Comparison of ENCODE assay signal across 18 mouse cellular contexts in genomic region chr14:77867601-77868000, GRCm38 (mm10). TPM values are rescaled to one million over a fixed set of nuclear protein-coding genes. Genes with fewer than 3 reads are reported as not detected.
DNase-seq lines count a peak whose midpoint lies in the region.
"Had no signal": no experiment of that assay in that cellular context is flagged by ENCODE, and none has a peak within 500 bp of the region (broad histone marks: within the 10 kb centered on the region; RNA-seq: fewer than 3 reads in every experiment).

No protein-coding gene starts in this region.

- no peak overlapping the region for H3K4me3 ChIP-seq in heart, embryonic 10.5 days
- H3K4me3 ChIP-seq: embryonic facial prominence, embryonic 10.5 days; forebrain, embryonic 13.5 days; heart, embryonic 13.5 days; hindbrain, embryonic 15.5 days had no signal

- peak; percentile 52 for DNase-seq in heart, adult 11 months
- DNase-seq in heart, embryonic 10.5 days (ENCODE audit: low spot score), result no peak
- DNase-seq in thymus, postnatal 0 days (ENCODE audit: low spot score), result peak; percentile 43
- no peak for DNase-seq in thymus, postnatal 10 days (ENCODE audit: low spot score in 2 of 2)
- peak; percentile 18 for DNase-seq in T-cell, adult 2 months (ENCODE audit: low spot score)
- no peak for DNase-seq in natural killer cell, adult 2 months (ENCODE audit: low spot score in 2 of 2)
- DNase-seq in MN1 (ENCODE audit: low spot score), result no peak
- DNase-seq: adrenal gland, postnatal 25 days; cerebellum, adult 18-20 months; cerebellum, postnatal 10 days; forebrain, postnatal 0 days; gastrocnemius, postnatal 14 days; heart, postnatal 36 days had no signal

- no peak overlapping the region for H3K27ac ChIP-seq in heart, embryonic 10.5 days
- H3K27ac ChIP-seq: embryonic facial prominence, embryonic 10.5 days; forebrain, embryonic 13.5 days; heart, embryonic 13.5 days; hindbrain, embryonic 15.5 days had no signal

- peaks cover 13% of the 10 kb centered on the region for H3K4me1 ChIP-seq in heart, embryonic 10.5 days
- H3K4me1 ChIP-seq: hindbrain, embryonic 15.5 days had no signal

- WGBS in heart, embryonic 10.5 days, result 92% methylated on average over 5 of the region's 5 CpGs

- H3K27me3 ChIP-seq in heart, embryonic 10.5 days (ENCODE audit: insufficient read depth, poor library complexity, severe bottlenecking), result no peaks in the 10 kb centered on the region
- H3K27me3 ChIP-seq: CH12.LX; forebrain, embryonic 13.5 days; heart, embryonic 13.5 days; hindbrain, embryonic 15.5 days had no signal

- no peaks in the 10 kb centered on the region for H3K9me3 ChIP-seq in heart, embryonic 10.5 days
- H3K9me3 ChIP-seq: embryonic facial prominence, embryonic 10.5 days; forebrain, embryonic 13.5 days; heart, embryonic 13.5 days; hindbrain, embryonic 15.5 days had no signal

- peaks cover 13% of the 10 kb centered on the region; the same call in 1 of the 2 replicates for H3K36me3 ChIP-seq in heart, embryonic 10.5 days
- H3K36me3 ChIP-seq: hindbrain, embryonic 15.5 days had no signal

RNA-seq across cellular contexts. Expression of gene Dnajc15, which starts 7.3 kb away (rescaled TPM):
- 123 and 138 TPM in 2 replicates for polyA plus RNA-seq in heart, embryonic 10.5 days (2016; fragmentation: Nextera tagmentation; extraction: Ambion mirVana)
- polyA plus RNA-seq in thymus, postnatal 0 days (2015; fragmentation: Nextera tagmentation; extraction: Ambion mirVana), result 263 and 298 TPM in 2 replicates

RNA-seq across cellular contexts. Expression of gene Epsti1, which starts 36.4 kb away (rescaled TPM):
- 0.12 and 0.14 TPM in 2 replicates for polyA plus RNA-seq in heart, embryonic 10.5 days (2016; fragmentation: Nextera tagmentation; extraction: Ambion mirVana)
- 66.6 and 104 TPM in 2 replicates for polyA plus RNA-seq in thymus, postnatal 0 days (2015; fragmentation: Nextera tagmentation; extraction: Ambion mirVana)

Comparison
In these comparisons a context has a peak if more than half of its experiments do, and no peak if none do; other contexts are left out.
1. DNase-seq: peak in heart, adult 11 months (single experiment), thymus, postnatal 0 days (single experiment) and T-cell, adult 2 months (single experiment); none in heart, embryonic 10.5 days (single experiment), thymus, postnatal 10 days (0 of 2), natural killer cell, adult 2 months (0 of 2) and MN1 (single experiment).
2. RNA of gene Epsti1, which starts 36.4 kb away (polyA plus RNA-seq): 66.6 to 104 TPM in thymus, postnatal 0 days; 0.12 to 0.14 TPM in heart, embryonic 10.5 days; every median in the first group is over 10 times any median in the second.